Mouse (Mus musculus) limb, embryonic 13.5 days (tissue): ENCODE data around the gene Bmp3. TPM values are rescaled to one million over a fixed set of nuclear protein-coding genes. Genes with fewer than 3 reads are reported as not detected.

Experiments used
- ATAC-seq: fragments of 200-750 bp; cut with Nextera tagmentation; 2 replicates; pipeline ENCODE4 v1.8.0; 2017; ENCODE audit warnings: low read depth, moderate number of reproducible peaks, moderate TSS enrichment; ENCODE audit not compliant: low FRiP score
- H3K27ac ChIP-seq: fragments of 300-500 bp; sonication (generic); 2 replicates; pipeline ENCODE4 v1.5.1; 2015; ENCODE audit warnings: inconsistent platforms, mild to moderate bottlenecking, moderate library complexity
- H3K27me3 ChIP-seq: fragments of 300-500 bp; sonication (generic); 2 replicates; pipeline ENCODE4 v1.6.1; 2015; ENCODE audit warnings: mild to moderate bottlenecking, inconsistent platforms
- H3K36me3 ChIP-seq: fragments of 300-500 bp; sonication (generic); 2 replicates; pipeline ENCODE4 v1.6.1; 2015; ENCODE audit warnings: inconsistent platforms, mild to moderate bottlenecking, moderate library complexity
- H3K4me1 ChIP-seq: fragments of 300-500 bp; sonication (generic); 2 replicates; pipeline ENCODE4 v1.6.1; 2015; ENCODE audit warnings: inconsistent platforms
- H3K4me2 ChIP-seq: fragments of 300-500 bp; sonication (generic); replicated peaks from 2 replicates; pipeline ENCODE4 v1.6.1; 2015; ENCODE audit warnings: inconsistent platforms, mild to moderate bottlenecking, moderate library complexity
- H3K4me3 ChIP-seq: fragments of 300-500 bp; sonication (generic); 2 replicates; pipeline ENCODE4 v1.5.1; 2015; ENCODE audit warnings: moderate library complexity, mild to moderate bottlenecking, inconsistent platforms
- H3K9ac ChIP-seq: fragments of 300-500 bp; sonication (generic); 2 replicates; pipeline ENCODE4 v1.6.1; 2015; ENCODE audit warnings: mild to moderate bottlenecking, inconsistent platforms
- H3K9me3 ChIP-seq: fragments of 300-500 bp; sonication (generic); 2 replicates; pipeline ENCODE4 v1.6.1; 2016; ENCODE audit warnings: inconsistent platforms
- WGBS: fragments of 180-500 bp; shearing (Covaris S2); methylation state at CpG from one replicate; pipeline ENCODE4 v1.1.7; 2015; 5-methylcytosine and 5-hydroxymethylcytosine counted together
- polyA plus RNA-seq: library from polyadenylated mRNA; unstranded; fragments of >200 nt; fragmentation: Nextera tagmentation; extraction: Ambion mirVana; gene quantifications from 2 replicates; pipeline ENCODE4 v1.2.1, GENCODE M21; 2015

Bmp3 gene
- polyA plus RNA-seq, 1 experiment from 2014 or later: 3.0 TPM

- no peaks in the 10 kb centered on the region for H3K4me1 ChIP-seq
- no peak overlapping the region for H3K27ac ChIP-seq
- no peaks in the 10 kb centered on the region for H3K9me3 ChIP-seq
- H3K36me3 ChIP-seq: no peaks in the 10 kb centered on the region
- no peak overlapping the region for H3K9ac ChIP-seq
- no peak overlapping the region for H3K4me2 ChIP-seq
- no peak for ATAC-seq
- no peak overlapping the region for H3K4me3 ChIP-seq
- WGBS: 83% methylated on average over 1 of the region's 1 CpGs
- no peaks in the 10 kb centered on the region for H3K27me3 ChIP-seq
These were observed 67.4 kb downstream of the Bmp3 start for GRCm38 (mm10) chr5:98921608-98922007.

GRCm38 (mm10) chr5:98922921-98923320 lies 68.7 kb downstream of the Bmp3 start:
- Histone ChIP-seq H3K9ac (no peak overlapping the region), H3K36me3 (no peaks in the 10 kb centered on the region), H3K4me1 (no peaks in the 10 kb centered on the region), H3K27me3 (no peaks in the 10 kb centered on the region), H3K4me3 (no peak overlapping the region), H3K27ac (no peak overlapping the region), H3K4me2 (no peak overlapping the region), H3K9me3 (no peaks in the 10 kb centered on the region)
- 80% methylated on average over 3 of the region's 3 CpGs for WGBS
- no peak for ATAC-seq

Other genes with a start within 250 kb of the Bmp3 start
- 3.9 and 4.4 TPM in 2 replicates for gene Prkg2, start 182.9 kb downstream of the Bmp3 start, polyA plus RNA-seq